Mouse (Mus musculus) layer of hippocampus, adult 2 months (tissue): Measurements from ENCODE around the gene Col12a1. TPM values are rescaled to one million over a fixed set of nuclear protein-coding genes. Genes with fewer than 3 reads are reported as not detected.
"Not testable (repeated sequence)": the region's sequence is repeated elsewhere in the genome, so short reads cannot be mapped to it uniquely, and the experiment has no call there.

ENCODE experiments used
- DNase-seq, 2 experiments: peaks; one replicate each; pipeline ENCODE4 v3.0.0; 2022; ENCODE audit warnings: low spot score in 2 of 2
- H3K27ac ChIP-seq: fragments of 200-600 bp; 2 replicates; pipeline ENCODE4 v1.8.1; 2022
- H3K4me3 ChIP-seq: fragments of 200-600 bp; 2 replicates; pipeline ENCODE4 v1.8.1; 2022; ENCODE audit warnings: mild to moderate bottlenecking
- CTCF ChIP-seq: fragments of 200-600 bp; conservative IDR thresholded peaks from 2 replicates; pipeline ENCODE4 v1.8.1; 2022; ENCODE audit warnings: antibody characterized with exemption, mild to moderate bottlenecking, moderate library complexity
- total RNA-seq, 2 experiments: library from RNA; stranded (reverse); gene quantifications; 2 replicates each; pipeline ENCODE4 v1.2.3; 2021

Col12a1 gene
- total RNA-seq, 2 experiments from 2014 or later: 6.6 to 7.8 TPM

DNA sequence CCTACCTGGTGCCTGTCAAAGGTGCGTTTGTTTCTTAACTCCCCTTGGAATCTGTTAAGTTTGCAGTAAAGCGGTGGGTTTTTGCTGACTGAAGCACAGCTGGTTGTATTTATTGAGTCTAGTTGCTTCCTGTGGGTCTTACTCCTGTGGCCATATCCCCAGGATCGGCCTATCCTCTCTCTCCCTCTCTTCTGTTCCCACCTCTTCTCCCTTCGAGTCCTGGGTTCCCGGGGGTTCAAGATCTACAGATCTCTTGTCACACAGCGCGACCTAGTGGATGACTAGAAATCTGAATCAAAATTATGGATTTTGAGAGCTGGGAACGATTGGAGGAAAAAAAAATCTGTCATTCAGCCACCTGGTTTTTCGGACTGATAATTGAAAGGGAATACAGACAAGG is 2.4 kb upstream of the Col12a1 start:
- Histone ChIP-seq H3K4me3 (no peak overlapping the region), H3K27ac (no peak overlapping the region)
- DNase-seq: peak; percentile 42 to 64
- TF ChIP-seq CTCF: peak; percentile 85

DNA sequence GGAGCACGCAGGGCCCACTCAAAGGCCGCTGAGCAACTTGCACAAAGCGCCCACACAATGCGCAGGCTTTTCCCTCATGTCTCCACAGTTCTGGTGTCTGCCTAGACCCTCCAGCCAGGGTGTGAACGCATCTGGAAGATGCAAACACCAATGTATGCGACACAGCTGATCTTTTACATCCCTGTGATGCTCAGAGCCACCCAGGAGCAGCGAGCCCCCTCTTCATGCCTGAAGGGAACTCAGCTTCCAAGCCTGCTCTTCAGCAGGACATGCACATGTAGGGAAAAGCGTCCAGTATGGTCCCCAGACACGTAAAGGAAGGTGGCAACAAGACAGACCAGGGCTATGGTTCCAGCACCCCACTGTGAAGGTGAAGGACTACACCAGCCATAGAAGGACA is 1.5 kb upstream of the Col12a1 start:
- TF ChIP-seq CTCF: no peak
- Histone ChIP-seq H3K4me3 (no peak overlapping the region), H3K27ac (no peak overlapping the region)
- no peak for DNase-seq

DNA sequence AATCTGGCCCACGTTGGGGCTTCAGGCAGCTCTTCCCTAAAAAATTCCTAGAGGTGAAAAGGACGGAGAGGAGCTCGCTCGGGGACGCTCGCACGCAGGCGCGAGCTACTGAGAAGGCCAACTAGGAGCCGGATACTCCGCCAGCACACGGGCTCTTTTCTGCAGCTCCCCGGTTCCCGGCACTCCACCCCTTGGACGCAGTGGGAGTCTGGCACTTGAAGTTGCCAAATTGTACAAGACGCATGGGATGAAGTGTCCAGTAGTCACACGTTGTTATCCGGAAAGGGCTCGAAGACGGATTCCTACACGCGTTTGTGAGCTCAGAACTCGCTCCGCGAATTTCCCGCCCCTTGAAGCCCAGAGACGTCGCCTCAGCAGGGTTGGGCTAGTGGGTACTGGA is 820 bp upstream of the Col12a1 start:
- DNase-seq: no peak
- no peak for TF ChIP-seq CTCF
- H3K4me3 ChIP-seq: peak overlapping the region; percentile 13; the same call in 1 of the 2 replicates
- H3K27ac ChIP-seq: no peak overlapping the region

DNA sequence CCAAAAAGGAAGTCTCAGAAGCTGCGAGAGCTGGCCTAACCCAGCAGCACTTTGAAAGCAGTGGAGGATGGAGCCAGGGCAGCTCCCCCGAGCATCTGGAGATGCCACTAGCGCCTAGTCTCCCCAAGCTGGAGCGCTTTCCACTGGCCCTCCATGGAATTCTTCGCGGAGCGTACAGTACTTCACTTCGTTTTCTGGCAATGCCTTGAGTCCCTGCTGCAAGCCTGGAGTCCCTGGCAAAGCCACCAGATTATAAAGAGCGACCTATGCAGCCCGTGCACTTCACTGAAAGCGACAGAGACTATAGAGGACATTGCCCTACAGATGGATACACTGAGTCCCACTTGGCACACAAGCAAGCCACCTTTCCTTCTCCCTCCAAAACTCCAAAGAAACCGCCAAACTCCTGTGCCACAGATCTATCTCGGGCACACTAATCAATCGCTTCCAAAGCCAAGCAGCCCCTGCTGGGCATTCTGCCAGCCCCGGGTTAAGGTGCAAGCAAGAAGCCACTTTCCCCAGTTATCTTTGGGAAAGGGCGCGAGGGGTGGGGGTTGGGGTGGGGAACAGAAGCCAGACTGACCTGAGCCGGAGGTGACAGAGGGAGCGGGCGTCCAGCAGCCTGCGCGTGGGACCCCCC is 675 bp downstream of the Col12a1 start:
- no peak for TF ChIP-seq CTCF
- H3K27ac ChIP-seq: no peak overlapping the region
- H3K4me3 ChIP-seq: peak overlapping the region; percentile 50
- DNase-seq: no peak

DNA sequence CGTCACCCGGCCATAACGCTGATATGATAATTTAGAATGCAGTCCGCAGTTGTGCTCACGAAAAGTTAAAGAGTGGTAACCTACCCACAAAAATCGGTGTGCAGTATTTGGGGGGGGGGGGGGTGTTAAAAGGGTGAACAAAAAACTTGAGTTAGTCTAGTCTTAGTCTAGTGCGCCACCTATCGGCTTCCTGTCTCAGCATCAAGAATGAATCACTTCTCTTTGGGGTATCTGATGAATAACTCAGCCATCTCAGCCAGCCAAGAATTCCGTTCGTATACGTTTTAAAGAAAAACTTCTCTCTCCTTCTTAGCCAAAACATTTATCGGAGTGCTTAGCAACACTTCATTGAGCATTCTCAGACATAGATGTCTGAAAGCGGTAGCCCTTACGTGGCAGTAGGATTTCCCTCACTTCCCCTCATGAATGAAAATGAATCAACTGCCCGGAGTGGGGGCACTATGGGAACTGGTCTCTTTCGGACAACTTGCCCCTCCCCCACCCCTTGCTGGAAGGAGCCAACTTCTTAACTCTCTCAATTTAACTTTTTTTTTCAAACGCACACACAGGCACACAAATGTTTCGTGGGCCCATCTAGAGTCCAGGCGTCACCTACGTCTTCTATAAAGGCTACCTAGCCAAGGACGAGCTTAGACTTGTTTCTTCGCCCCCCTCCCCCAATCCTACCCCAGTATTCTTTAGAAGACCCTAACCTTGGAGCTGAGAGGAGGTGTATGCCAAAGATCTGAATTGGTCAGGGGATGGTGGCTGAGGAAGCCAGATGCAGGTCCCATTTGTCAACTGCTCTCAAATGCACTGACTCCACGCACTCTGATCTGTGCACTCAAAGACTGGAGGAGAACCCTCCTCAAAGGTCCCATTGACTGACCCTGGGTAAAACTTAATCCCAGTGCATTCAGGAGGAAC is 1.5 kb downstream of the Col12a1 start:
- peak; percentile 45 to 75 for DNase-seq
- peak overlapping the region; percentile 36 for H3K4me3 ChIP-seq
- TF ChIP-seq CTCF: peak; percentile 81
- H3K27ac ChIP-seq: no peak overlapping the region

DNA sequence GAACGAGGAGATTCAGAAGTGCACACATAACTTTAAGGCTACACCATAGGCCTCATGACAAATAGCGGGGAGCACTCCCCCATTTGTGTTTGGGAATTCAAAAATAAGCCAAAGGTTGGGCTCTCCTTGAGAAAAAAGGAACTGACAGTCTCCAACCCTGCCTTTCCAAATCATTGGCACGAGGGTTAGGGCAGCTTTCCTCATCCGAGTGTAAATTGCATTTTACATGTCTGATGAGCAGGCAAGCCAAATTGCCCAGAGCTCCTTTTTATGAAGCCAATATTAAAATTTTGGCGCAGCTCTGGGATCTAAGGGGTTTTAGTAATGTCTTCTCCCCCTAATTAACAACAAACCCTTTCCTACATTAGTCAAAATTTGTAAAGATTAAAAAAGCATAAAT is 2.1 kb downstream of the Col12a1 start:
- no peak for DNase-seq
- no peak overlapping the region for H3K27ac ChIP-seq
- TF ChIP-seq CTCF: no peak
- H3K4me3 ChIP-seq: peak overlapping the region; percentile 36

DNA sequence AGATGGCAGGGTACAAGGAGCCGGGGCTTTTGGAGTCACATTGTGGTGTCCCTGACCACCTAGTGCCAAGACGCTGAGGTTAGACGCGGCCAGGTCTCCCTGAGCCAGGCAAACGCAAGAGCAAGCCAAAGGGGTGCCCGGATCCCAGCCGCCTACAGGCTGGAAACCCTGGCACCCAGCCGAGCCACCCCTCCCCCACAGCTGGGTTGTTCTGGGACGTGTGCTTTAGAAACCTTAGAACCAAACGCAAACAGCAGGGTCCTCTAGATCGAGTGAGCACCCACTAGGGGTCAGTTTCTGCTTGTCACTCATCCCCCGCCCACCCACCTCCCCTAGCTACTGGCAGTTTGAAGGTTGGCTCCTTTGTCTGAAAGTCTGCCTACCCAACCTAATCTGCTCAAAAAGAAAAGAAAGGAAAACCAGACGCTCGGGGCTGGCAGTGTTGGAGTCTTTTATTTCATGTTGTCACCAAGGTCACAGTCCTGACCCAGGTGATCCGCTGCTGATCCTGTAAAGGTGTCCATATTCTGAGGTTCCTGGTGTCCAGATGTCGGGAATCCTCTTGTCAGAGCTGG is 4.1 kb downstream of the Col12a1 start:
- Histone ChIP-seq H3K27ac (no peak overlapping the region), H3K4me3 (peak overlapping the region; percentile 20; the same call in 1 of the 2 replicates)
- DNase-seq: no peak
- peak; percentile 36 for TF ChIP-seq CTCF

DNA sequence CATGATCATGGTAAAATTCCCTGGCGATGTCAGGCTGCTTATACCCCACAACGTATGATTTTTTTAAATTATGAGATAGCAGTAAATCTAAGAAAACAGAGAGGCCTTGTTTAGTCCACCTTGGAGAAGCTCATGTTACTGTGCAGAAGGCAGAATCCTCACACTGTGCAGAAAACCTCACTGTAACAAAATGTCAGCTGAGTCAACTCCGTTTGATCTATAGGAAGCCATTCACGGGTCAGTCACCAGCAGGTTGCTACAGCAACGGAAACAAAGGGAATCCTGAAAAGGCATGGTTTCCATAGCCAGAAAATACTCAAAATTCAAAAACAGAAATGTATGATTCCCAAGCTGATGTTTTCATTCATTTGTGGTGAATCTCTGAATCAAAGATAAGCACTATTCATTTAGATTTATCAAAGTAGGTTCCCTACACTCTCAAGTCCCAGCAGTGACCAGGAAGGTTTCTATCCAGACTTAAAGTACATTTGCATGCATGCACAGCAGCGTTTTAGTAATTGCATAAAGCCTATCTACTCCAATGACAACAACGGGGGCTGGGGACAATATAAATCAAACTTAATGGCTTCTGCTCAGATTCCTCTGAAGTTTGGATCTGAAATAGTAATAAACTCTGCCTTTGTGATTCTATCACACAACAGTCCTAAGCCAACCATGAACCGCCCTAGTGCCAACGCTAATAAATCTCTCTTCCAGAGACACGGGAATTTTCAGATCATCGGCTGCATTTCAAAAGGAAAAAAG is 28.7 kb downstream of the Col12a1 start:
- TF ChIP-seq CTCF: no peak

DNA sequence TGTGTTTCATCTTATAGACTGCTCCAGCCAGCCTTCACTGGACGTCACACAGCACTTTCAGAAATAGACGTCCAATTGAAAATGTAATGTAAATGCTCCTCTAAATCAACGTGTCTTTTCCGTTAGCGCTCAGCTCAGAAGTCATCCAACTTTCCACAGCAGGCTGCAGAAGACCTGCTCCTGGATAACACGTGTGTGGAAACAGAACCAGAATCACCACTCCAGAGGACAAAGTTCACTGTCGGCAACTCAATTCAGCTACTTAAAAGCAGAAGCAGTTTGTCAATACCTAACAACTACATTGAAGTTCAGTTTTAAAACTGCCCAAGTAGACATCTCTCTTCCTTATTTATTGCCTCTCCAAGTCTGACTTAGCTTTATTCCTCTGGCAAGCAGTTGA is 29.3 kb downstream of the Col12a1 start:
- TF ChIP-seq CTCF: no peak
- Histone ChIP-seq H3K4me3 (no peak overlapping the region), H3K27ac (no peak overlapping the region)
- DNase-seq: no peak

More for the DNA sequence above, 28.7 kb downstream of the Col12a1 start:
- Histone ChIP-seq H3K4me3 (no peak overlapping the region), H3K27ac (no peak overlapping the region)
- DNase-seq: no peak

DNA sequence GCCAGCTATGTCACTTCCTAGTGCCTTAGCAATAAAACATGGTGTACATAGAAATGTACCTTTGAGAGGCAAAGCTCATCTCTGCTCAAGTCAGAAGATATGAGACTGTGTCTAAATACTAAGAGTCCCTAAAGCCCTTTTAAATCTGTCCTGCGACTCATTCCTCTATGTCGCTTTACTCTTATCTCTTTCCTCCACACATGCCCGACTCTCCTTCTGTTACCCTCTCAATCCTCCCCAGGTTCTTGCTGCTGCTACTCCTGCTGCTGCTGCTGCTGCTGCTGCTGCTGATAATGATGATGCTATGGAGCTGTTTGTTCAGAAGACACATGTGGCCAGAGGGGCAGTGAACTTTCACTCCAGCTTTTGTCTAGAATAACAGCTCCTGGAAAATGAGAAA is 31.4 kb downstream of the Col12a1 start:
- DNase-seq: no peak
- Histone ChIP-seq H3K4me3 (no peak overlapping the region), H3K27ac (no peak overlapping the region)
- TF ChIP-seq CTCF: no peak

DNA sequence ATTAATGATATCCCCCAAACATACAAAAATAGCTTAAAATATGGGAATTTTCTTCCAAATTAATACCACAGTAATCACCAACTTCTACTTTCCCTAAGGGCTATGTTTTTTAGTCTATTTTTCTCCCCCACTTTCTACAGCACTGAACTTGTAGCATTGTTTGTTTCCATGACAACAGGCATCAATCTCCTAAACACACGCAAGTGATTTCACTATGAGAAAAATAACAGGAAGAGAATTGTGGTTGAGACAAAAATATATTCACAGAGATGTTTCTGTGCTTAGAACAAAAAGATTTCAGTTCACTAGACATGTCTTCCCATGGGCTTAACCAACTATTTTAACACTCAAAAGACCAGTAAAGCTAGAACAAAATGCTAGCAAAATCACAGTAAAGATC is 32.6 kb downstream of the Col12a1 start:
- no peak for DNase-seq
- TF ChIP-seq CTCF: no peak
- no peak overlapping the region for H3K27ac ChIP-seq
- H3K4me3 ChIP-seq: no peak overlapping the region

DNA sequence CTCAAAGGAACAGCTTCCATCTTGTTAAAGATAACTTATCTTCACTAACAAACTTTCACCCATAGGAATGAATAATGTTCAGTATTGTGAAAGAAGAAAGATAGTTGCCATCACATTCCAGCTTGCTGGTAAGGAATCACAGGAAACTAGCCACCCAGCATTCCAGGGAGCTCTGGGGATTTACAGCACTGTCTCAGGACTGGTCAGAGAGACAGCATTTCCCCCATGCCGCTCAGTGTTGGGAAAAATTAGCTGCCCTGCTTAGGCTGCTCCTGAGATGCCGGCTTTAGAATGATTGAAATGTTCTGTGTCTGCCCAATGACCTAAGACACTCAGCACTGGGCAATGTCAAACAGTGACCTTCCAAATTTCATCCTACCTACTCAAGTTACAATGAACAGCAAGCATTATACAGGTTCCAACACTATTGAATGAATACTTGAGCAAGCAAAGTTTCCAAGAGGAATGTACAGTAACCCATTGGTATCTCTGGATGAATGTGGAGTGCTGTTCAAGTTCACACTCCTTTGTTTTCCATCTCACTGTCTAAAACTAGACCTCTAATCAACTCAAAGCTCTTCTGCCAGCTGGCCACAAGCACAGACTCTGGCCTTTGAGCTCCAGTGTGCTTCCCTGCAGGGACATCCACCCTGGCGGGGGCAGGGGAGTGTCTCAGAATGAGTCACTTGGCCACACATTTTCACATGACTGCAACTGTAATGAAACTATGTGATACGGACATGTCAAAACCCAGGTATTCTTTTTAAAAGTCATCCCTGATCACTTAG is 38.0 kb downstream of the Col12a1 start:
- TF ChIP-seq CTCF: no peak
- Histone ChIP-seq H3K27ac (no peak overlapping the region), H3K4me3 (no peak overlapping the region)
- no peak for DNase-seq

DNA sequence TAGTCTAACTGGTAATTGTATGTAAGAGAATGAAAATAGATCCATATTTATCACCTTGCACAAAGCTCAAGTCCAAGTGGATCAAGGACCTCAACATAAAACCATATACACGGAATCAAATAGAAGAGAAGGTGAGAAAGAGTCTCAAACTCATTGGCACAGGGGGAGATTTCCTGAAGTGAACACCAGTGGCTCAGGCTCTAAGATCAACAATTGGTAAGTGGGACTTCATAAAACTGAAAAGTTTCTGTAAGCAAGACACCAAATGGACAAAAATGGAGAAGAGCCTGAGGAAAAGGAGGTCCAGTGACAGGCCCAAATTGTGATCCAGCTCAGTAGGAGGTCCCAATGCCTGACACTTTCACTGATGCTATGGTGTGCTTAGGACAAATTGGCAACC is 49.8 kb downstream of the Col12a1 start:
- not testable (repeated sequence) for H3K27ac ChIP-seq, H3K4me3 ChIP-seq, DNase-seq
